Mouse (Mus musculus): ENCODE results near the gene Ntrk3.

Gene Ntrk3

DNA sequence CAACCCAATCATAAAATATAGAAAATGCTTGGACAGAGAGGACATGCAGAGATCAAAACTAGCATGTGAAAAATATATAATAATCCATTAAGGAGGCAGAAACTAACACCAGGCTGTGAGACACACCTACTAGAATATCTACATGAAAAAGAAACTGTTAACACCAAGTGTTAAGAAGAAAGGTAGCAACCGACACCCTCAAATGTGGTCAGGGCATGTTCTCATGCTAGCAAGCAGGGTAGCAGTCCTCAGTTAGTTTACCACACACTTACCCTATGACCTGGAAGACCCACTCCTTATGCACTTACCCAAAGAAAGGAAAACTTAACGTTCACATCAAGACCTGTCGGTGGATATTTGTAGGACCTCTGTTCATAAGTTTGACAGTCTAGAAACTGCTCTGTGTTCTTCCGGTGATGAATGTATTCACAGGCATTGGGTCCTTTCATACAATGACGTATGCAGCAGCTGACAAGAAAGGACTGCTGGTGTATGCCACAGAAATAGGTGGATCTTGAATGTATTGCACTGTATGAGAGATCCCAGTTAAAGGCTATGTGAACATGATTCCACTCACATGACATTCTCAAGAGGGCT is at the start of gene Ntrk3:
Gene Ntrk3 (minus strand): TSS at position 399 of the 597 bp plus-strand sequence.
- DNase-seq (ENCODE audit: low spot score in 2 of 2) = no peak

DNA sequence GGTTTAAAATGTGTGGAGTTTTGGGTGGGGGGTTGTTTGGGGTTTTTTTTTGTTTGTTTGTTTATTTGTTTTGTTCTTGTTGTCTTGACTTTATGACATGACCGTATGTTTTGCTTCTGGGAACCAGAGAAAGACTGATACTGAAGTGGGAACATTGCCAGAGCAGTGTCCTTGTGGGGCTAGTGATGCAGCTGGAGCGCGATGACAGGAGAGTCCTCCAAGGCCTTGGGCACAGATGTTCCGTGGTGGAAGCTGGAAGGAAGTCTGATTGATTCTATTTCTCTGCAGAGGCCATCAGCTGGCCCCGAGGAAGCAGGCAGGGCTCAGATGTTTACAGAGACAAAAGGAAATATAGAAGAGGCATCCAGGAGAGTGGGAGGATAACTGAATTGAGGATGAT is 48.1 kb upstream of the Ntrk3 start:
- DNase-seq (ENCODE audit: low spot score in 2 of 2) = no peak

DNA sequence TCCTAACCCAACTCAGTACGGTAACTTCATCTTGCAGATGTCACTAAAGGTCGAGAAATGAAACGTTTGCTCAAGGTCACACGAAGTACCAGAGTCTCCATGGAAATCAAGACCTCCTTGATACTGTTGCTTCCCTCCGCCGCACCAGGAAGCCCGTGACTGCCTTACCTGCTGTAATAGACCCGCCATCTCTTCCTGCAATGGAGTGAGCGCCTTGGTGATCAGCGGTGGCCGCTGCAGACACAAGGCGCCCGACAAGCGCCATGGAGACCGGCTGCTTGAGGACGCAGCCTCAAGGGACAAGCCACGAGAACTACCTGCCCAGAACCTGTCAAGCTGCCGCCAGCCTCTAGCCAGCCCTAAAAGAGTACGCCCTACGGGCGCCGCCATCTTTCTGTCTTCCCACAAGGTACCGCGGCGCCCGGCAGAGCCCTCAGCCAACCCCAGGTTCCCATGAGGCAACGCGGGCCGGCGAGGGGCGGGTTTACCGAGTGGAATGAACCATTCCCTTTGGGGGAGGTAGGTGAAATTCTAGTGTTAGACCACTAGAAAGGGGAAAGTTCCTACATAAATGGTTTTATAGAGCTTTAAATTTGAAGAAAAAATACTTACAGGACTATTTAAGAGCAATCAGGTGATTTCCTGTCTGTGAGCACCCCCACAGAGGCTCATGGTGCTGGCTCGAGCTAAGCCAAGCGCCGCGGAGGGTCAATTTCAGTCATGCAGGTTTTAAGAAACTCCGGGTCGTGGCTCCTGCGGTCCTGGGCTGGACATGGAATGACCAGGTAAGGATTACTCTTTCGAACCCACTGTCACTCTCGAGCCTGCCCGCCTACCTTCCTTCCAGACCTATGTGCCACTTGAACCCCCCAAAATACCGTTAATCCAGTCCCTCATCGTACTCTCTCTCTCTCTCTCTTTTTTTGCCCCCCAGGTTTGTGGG is 45.1 kb upstream of the Ntrk3 start, which contains the start of the genes Mrps11 and Mrpl46:
Gene Mrps11 (plus strand): TSS at position 481 of the 943 bp plus-strand sequence.
Gene Mrpl46 (minus strand): TSS at position 893 of the 943 bp plus-strand sequence.
- peak; percentile 82 to 86 for DNase-seq (ENCODE audit: low spot score in 2 of 2)

GRCm38 (mm10) chr7:78778741-78779140 is 40.9 kb upstream of the Ntrk3 start:
- DNase-seq (ENCODE audit: low spot score in 2 of 2) = no peak

DNA sequence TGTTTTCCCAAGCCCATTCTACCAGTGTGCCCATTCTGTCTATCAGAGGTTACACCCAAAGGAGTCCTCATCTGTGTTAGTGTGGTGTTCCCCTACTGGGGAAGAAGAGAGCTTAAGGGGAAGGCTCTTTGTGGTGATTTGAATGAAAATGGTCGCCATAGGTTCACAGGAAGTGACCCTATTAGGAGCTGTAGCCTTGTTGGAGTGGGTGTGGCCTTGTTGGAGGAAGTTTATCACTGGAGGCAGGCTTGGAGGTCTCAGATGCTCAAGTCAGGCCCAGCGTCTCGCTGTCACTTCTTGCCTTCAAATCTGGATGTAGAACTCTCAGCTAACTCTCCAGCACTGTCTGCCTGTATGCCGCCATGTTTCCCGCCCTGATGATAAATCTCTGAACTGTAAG is 33.1 kb upstream of the Ntrk3 start:
- no peak for DNase-seq (ENCODE audit: low spot score in 2 of 2)

- DNase-seq (ENCODE audit: low spot score in 2 of 2) = no peak
Observed at GRCm38 (mm10) chr7:78769075-78769652, 31.4 kb upstream of the Ntrk3 start.

DNA sequence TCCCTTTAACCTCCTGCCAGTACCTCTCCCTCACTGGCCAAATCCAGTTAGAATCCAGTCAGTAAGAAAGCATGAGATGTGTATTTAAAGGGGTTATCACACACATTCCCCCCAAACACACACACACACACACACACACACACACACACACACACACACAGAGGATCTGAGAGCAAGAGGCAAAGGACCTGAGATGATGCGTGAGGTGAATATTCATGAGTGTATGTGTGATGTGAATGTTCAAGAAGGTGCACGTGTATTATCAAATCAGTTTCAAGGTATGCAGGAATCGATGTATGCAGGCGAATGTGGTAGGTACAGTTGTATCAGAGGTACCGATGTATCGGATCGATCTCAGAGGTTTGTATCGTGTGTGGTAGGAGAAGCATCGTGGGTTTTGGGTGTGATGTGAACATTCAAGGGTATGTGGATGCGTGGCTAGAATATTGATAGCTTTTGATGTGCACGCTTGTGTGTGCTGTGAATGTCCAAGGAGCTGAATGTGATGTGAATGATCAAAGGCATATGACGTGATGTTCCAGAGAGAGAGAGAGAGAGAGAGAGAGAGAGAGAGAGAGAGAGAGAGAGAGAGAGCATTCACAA is 30.2 kb upstream of the Ntrk3 start:
- DNase-seq (ENCODE audit: low spot score in 2 of 2) = no peak

GRCm38 (mm10) chr7:78766019-78766683 is 28.3 kb upstream of the Ntrk3 start:
- peak; percentile 31 to 33 for DNase-seq (ENCODE audit: low spot score in 2 of 2)

- no peak for DNase-seq (ENCODE audit: low spot score in 2 of 2)
Observed at GRCm38 (mm10) chr7:78765215-78765631, 27.4 kb upstream of the Ntrk3 start.

DNA sequence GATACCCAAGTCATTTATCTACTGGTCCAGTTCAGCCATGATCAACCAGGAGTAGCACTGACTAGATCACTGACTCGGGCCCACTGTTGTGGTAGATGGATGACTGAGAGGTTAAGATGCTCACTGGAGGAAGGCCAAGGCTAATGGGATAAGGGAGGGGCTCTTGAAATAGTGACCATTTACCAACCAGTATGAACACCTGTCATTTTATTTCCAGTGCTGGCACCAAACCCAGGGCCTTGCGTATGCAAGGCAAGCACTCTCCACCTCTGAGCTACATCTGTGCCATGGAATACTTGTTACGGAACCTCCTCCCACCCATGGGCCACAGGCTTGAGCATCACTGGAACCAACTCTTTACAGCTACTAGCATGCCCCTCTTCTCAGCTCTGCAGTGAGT is 26.0 kb upstream of the Ntrk3 start:
- no peak for DNase-seq (ENCODE audit: low spot score in 2 of 2)

DNA sequence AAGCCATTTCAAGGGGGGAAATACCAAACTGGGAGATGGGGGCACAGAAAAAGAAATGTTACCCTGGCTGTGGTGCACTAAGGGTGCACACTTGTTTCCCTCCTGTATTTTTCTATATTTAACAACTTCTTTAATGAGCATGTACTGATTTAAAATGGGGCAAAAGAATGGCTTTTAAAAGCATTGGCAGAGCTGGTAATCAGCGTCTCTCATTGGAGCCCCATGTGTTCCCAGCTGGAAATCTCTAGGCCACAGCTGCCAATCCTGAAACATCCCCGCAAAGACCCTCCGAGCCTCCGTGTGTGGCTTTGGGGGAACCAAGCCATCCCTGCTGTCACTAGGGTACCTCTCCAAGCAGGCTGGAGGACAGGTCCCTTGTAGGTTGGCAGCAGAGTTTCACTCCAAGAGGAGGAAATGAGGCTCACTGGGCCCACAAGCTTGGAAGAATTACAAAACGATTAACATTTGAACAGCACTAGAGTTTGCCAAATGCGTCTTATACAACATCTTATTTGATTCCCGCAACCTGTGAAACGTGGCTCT is 16.7 kb upstream of the Ntrk3 start:
- DNase-seq (ENCODE audit: low spot score in 2 of 2) = no peak

GRCm38 (mm10) chr7:78753752-78754457 is 16.1 kb upstream of the Ntrk3 start:
- DNase-seq (ENCODE audit: low spot score in 2 of 2) = no peak

GRCm38 (mm10) chr7:78752961-78753360 is 15.1 kb upstream of the Ntrk3 start:
- no peak for DNase-seq (ENCODE audit: low spot score in 2 of 2)

GRCm38 (mm10) chr7:78743731-78744385 is 6.0 kb upstream of the Ntrk3 start:
- DNase-seq (ENCODE audit: low spot score in 2 of 2) = no peak

- DNase-seq (ENCODE audit: low spot score in 2 of 2) = no peak
Observed at GRCm38 (mm10) chr7:78739351-78740000, 1.7 kb upstream of the Ntrk3 start.

GRCm38 (mm10) chr7:78737196-78737595 is 616 bp downstream of the Ntrk3 start:
- DNase-seq (ENCODE audit: low spot score in 2 of 2) = no peak

- DNase-seq (ENCODE audit: low spot score in 2 of 2) = no peak
Observed at GRCm38 (mm10) chr7:78731391-78731790, 6.4 kb downstream of the Ntrk3 start.

DNA sequence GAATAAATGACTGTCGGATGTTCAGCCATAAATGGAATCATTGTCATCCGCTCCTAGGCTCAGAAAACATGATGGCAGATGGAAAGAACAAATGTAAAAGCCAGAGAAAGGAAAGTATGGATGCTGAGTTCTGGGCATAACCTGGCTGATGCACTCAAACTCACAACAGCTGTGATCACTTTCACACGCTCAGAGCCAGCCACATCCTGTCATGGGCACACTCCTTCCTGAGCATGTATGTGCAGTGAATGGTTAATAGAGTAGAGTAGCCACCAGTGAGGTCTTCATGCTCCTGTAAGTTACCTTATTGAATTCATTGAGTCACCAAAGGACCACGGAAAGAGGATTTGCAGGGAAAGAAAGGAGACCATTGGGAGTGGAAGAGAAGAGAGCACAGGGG is 13.2 kb downstream of the Ntrk3 start:
- no peak for DNase-seq (ENCODE audit: low spot score in 2 of 2)

DNA sequence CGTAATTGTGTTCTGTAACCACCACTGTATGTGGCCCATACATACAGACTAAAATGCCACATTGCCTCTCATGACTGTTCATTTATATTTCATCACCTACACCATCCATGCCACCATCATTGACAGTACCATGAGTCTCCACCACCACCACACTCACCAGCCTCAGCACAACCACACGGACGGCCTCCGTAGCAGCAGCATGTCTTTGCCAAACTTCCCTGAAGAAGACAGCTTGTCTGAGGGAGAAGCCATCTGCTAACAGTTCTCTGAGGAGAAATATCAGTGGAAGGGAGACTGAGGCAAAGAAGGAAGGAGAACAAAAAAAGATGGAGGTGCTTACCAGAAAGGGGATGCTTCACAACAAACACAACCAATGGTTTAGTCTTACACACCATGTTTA is 15.8 kb downstream of the Ntrk3 start:
- DNase-seq (ENCODE audit: low spot score in 2 of 2) = no peak
